Mouse (Mus musculus) intestine, embryonic 16.5 days (tissue): ENCODE results near the gene Pola2. TPM values are rescaled to one million over a fixed set of nuclear protein-coding genes. Genes with fewer than 3 reads are reported as not detected.
A peak's percentile ranks its signal among the peaks of the same experiment; 100 is the strongest.

Experiments
- ATAC-seq: fragments of 200-750 bp; cut with Nextera tagmentation; 2 replicates; pipeline ENCODE4 v1.8.0; 2017; ENCODE audit warnings: moderate TSS enrichment, moderate library complexity
- H3K27ac ChIP-seq: fragments of 300-500 bp; sonication (generic); 2 replicates; pipeline ENCODE4 v1.5.1; 2014; ENCODE audit warnings: mild to moderate bottlenecking, low read length
- H3K27me3 ChIP-seq: fragments of 300-500 bp; sonication (generic); replicated peaks from 2 replicates; pipeline ENCODE4 v1.6.1; 2014; ENCODE audit warnings: low read length, control low read depth, mixed read lengths; ENCODE audit not compliant: control insufficient read depth, insufficient read depth
- H3K36me3 ChIP-seq: fragments of 300-500 bp; sonication (generic); 2 replicates; pipeline ENCODE4 v1.6.1; 2014; ENCODE audit warnings: low read length, control low read depth; ENCODE audit not compliant: control insufficient read depth, insufficient read depth
- H3K4me1 ChIP-seq: fragments of 300-500 bp; sonication (generic); 2 replicates; pipeline ENCODE4 v1.6.1; 2014; ENCODE audit warnings: low read length, control low read depth, mixed read lengths; ENCODE audit not compliant: control insufficient read depth, insufficient read depth
- H3K4me2 ChIP-seq: fragments of 300-500 bp; sonication (generic); 2 replicates; pipeline ENCODE4 v1.6.1; 2014; ENCODE audit warnings: low read depth, low read length, control low read depth
- H3K4me3 ChIP-seq: fragments of 300-500 bp; sonication (generic); 2 replicates; pipeline ENCODE4 v1.5.1; 2014; ENCODE audit warnings: mild to moderate bottlenecking, low read length
- H3K9ac ChIP-seq: fragments of 300-500 bp; sonication (generic); 2 replicates; pipeline ENCODE4 v1.6.1; 2014; ENCODE audit warnings: low read depth, low read length
- H3K9me3 ChIP-seq: fragments of 300-500 bp; sonication (generic); 2 replicates; pipeline ENCODE4 v1.6.1; 2016; ENCODE audit warnings: low read length, control low read depth; ENCODE audit not compliant: control insufficient read depth
- WGBS: fragments of 180-500 bp; shearing (Covaris S2); extraction: QIAGEN DNeasy Blood & Tissue Kit; methylation state at CpG from one replicate; pipeline ENCODE4 v1.1.7; 2014; 5-methylcytosine and 5-hydroxymethylcytosine counted together
- polyA plus RNA-seq: library from polyadenylated mRNA; unstranded; fragments of >200 nt; fragmentation: Nextera tagmentation; extraction: Ambion mirVana; gene quantifications from 2 replicates; pipeline ENCODE4 v1.2.1, GENCODE M21; 2015

Gene Pola2
- polyA plus RNA-seq, 1 experiment from 2014 or later = 61.7 TPM

DNA sequence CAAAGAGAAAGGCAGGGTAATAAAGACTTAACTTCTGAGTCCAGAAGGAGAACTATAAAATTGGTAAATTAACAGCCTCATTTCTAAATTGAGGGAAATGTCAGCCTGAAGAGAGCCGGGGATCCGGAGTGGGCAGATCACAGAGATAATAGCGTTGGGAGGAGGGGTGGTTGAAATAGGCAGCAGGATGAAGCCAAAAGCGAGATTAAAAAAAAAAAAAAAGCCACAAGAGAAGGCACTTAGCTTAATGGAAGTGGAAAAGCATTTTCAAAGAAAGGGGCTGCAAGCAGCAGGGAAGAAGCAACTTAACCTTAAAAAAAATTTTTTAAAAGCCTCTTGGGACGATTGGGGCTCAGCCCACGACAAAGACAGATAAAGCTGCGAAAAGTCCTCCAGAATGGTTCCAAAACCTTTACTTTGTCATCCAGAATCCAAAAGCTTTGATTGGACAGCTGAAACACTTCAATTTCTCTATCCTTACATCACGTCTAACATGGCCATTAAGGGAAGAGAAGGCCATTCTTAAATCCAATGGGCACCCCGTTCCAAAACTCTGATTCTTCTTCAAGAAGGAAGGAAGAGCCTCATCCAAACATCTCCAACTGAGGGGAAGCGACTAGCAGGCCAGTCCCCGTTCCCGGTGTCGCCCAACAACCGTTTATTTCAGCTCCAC lies 52.4 kb downstream of the Pola2 start:
- Histone ChIP-seq H3K4me2 (peak overlapping the region; percentile 67), H3K36me3 (peaks cover 1% of the 10 kb centered on the region; the same call in 1 of the 2 replicates), H3K9ac (peak overlapping the region; percentile 97), H3K9me3 (no peaks in the 10 kb centered on the region), H3K4me1 (peaks cover 30% of the 10 kb centered on the region), H3K27me3 (no peaks in the 10 kb centered on the region), H3K27ac (peak overlapping the region; percentile 84), H3K4me3 (peak overlapping the region; percentile 94)
- ATAC-seq = no peak
- 5% methylated on average over 14 of the region's 14 CpGs for WGBS

DNA sequence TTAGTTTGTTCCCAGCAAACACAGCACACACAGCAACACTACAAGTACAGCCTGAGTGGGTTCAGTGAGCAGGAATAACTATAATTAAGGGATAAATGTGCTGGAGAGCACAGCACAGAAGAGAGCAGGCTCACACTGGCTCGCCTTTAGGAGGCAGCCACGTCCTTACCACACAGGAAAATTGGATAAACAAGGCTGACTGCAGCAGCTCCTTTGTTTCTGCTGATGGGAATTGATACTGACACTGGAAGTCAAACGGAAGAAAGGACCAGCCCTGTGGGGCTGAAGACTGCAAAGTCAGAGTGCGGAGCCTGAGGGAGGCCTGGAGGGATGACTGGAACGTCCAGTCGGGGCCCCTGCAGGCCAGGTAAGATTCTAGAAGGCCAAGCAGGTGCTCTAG lies 53.8 kb downstream of the Pola2 start:
- Histone ChIP-seq H3K36me3 (peaks cover 11% of the 10 kb centered on the region; the same call in 1 of the 2 replicates), H3K9me3 (no peaks in the 10 kb centered on the region), H3K27ac (no peak overlapping the region), H3K4me3 (peak overlapping the region; percentile 7; the same call in 1 of the 2 replicates), H3K9ac (peak overlapping the region; percentile 37; the same call in 1 of the 2 replicates), H3K27me3 (no peaks in the 10 kb centered on the region), H3K4me1 (peaks cover 30% of the 10 kb centered on the region), H3K4me2 (peak overlapping the region; percentile 19; the same call in 1 of the 2 replicates)
- 49% methylated on average over 6 of the region's 6 CpGs for WGBS
- ATAC-seq = no peak

DNA sequence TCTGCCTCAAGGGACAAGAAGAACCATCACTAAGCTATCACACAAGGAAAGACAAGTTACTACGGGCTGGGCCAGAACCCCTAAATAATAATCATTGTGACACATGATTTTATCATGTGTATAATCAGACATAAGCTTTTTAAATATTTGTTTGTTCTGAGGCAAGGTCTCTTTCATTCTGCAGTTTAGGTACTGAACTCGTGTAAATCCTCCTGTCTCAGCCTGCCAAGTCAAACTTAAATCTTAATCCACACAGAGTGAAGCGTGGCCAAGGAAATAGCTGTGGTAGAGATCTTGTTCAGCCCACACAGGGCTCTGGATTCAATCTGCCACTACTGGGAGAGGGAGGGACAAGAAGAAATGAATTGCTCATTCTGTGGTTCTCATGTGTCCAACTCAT lies 56.7 kb downstream of the Pola2 start:
- Histone ChIP-seq H3K36me3 (peaks cover 28% of the 10 kb centered on the region), H3K4me2 (no peak overlapping the region), H3K9ac (no peak overlapping the region), H3K27ac (no peak overlapping the region), H3K9me3 (no peaks in the 10 kb centered on the region), H3K27me3 (no peaks in the 10 kb centered on the region), H3K4me3 (no peak overlapping the region), H3K4me1 (peaks cover 20% of the 10 kb centered on the region)
- WGBS = 80% methylated on average over 3 of the region's 3 CpGs
- ATAC-seq = no peak

DNA sequence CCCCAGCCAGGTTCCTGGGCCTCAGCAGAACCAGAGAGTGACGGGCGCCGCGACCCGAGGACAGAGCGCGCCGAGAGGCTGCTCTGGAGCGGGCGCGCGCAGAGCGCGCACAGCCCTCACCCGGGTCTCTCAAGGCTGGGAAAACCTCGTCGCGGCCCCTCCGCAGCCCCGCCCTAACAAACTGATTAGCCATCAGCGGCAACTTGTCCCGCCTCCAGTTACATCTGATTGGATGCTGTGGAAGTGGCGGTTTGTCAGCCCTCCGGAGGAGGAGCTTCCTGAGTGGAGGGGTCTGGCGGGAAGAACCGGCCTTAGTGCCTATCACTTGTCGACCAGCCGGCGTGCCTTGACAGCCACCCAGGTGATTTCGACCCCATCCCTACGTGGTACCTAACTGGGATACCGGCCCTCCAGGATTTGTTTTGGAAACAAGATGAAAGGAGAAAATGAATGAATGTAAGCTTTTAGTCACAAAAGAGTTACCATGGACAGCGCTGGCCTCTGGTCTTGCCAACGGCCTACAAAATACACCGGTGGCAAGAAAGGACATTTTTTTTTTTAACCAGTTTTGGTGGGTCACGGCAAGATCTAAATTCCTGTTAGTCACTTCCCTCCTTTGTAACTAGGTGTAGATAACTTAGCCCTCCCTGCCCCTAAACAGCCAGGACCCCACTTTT lies 69.9 kb downstream of the Pola2 start, which contains the start of gene Tigd3:
Gene Tigd3 (minus strand): TSS at position 148 of the 677 bp plus-strand sequence.
- H3K4me2 ChIP-seq = peak within 1 kb of the TSS; percentile 99
- no peaks in the 10 kb centered on the region for H3K27me3 ChIP-seq
- peak; percentile 98 for ATAC-seq
- no peaks in the 10 kb centered on the region for H3K9me3 ChIP-seq
- peaks cover 9% of the 10 kb centered on the region; the same call in 1 of the 2 replicates for H3K36me3 ChIP-seq
- WGBS = 3% methylated on average over 36 of the region's 36 CpGs
- H3K9ac ChIP-seq = peak within 1 kb of the TSS; percentile 84
- no peak within 1 kb of the TSS for H3K27ac ChIP-seq
- peak within 1 kb of the TSS; percentile 72 for H3K4me3 ChIP-seq
- H3K4me1 ChIP-seq = peaks cover 11% of the 10 kb centered on the region; the same call in 1 of the 2 replicates

DNA sequence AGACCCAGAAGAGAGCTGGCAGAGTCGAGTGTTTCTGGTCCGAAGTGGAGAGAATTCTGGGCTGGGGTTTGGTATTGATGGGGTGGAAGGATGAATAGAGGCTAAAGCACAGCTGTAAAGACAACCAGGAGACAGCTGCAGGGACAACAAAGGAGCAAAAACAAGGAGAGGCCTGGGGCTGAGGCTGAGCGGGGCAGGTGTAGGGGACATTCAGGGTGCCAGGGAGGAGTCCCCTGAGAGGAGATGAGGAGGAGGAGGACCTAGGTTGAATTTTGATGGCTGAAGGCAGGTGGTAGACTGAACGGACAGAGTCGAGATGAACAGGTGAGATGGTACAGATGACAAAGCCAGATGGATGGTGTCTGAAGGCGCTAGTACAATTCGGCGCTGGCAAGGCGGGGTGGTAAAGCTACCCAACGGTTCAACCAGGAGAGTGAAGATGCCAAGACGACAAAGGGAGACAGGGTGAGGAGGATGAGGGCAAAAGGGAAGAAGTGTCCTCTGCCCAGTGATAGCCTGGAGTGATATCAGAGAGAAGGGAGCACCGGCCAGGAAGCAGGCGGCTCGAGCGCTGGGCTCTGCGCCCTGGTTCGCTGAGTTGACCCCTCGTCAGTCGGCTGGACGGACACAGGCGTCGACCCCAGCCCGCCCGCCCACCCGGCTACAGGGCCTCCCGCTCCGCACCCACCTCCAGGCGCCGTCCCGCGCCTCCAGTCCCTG lies 70.6 kb downstream of the Pola2 start:
- Histone ChIP-seq H3K4me1 (peaks cover 11% of the 10 kb centered on the region; the same call in 1 of the 2 replicates), H3K4me2 (peak overlapping the region; percentile 99), H3K36me3 (peaks cover 7% of the 10 kb centered on the region; the same call in 1 of the 2 replicates), H3K9ac (peak overlapping the region; percentile 84), H3K27me3 (no peaks in the 10 kb centered on the region), H3K4me3 (peak overlapping the region; percentile 72), H3K9me3 (no peaks in the 10 kb centered on the region), H3K27ac (no peak overlapping the region)
- ATAC-seq = peak; percentile 56; the same call in 1 of the 2 replicates
- WGBS = 10% methylated on average over 27 of the region's 31 CpGs

DNA sequence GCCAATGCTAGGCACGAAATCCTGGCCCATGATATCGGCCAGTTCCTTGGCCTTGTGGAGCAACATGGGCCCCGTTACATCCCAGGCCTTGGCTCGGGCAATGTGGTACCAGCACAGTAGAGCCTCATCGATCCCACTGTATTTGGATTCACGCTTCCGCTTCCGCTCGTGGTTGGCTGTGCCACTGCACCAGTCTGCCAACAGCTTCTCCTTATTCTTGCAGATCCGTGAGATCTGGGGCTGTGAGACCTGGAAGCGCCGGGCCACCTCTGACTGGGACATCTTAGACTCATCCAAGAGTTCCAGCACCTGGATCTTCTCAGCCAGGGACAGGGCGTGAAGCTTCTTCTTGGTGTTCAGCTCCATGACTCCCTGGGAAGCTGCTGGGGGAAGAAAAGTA lies 71.3 kb downstream of the Pola2 start:
- Histone ChIP-seq H3K4me1 (peaks cover 11% of the 10 kb centered on the region; the same call in 1 of the 2 replicates), H3K4me3 (no peak overlapping the region), H3K9me3 (no peaks in the 10 kb centered on the region), H3K9ac (0 out of 2 replicates have a peak overlapping the region, but pooled peaks have one; percentile 84), H3K27me3 (no peaks in the 10 kb centered on the region), H3K4me2 (no peak overlapping the region), H3K36me3 (peaks cover 4% of the 10 kb centered on the region; the same call in 1 of the 2 replicates), H3K27ac (no peak overlapping the region)
- WGBS = 95% methylated on average over 13 of the region's 13 CpGs
- no peak for ATAC-seq

DNA sequence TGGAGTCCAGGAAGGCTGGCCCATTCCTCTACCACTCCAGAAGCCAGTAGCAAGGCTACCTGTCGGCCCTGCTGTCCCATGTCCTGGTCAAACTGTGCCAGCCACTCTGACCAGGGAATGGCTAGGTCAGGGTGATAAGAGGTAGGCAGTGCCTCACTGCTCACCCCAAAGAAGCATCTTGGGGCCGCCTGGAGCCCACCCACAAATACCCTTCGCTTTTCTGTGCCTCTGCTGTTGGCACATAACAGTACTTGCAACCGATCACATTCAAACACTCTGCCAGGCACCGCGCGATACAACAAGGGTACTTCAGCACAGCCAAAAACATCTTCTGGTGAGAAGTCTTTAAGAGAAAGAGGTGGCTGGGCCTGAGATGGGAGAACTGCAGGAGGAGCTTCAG lies 71.7 kb downstream of the Pola2 start:
- Histone ChIP-seq H3K9ac (no peak overlapping the region), H3K4me1 (peaks cover 13% of the 10 kb centered on the region; the same call in 1 of the 2 replicates), H3K27ac (no peak overlapping the region), H3K4me3 (no peak overlapping the region), H3K27me3 (no peaks in the 10 kb centered on the region), H3K4me2 (no peak overlapping the region), H3K36me3 (peaks cover 4% of the 10 kb centered on the region; the same call in 1 of the 2 replicates), H3K9me3 (no peaks in the 10 kb centered on the region)
- WGBS = 94% methylated on average over 7 of the region's 7 CpGs
- ATAC-seq = no peak

DNA sequence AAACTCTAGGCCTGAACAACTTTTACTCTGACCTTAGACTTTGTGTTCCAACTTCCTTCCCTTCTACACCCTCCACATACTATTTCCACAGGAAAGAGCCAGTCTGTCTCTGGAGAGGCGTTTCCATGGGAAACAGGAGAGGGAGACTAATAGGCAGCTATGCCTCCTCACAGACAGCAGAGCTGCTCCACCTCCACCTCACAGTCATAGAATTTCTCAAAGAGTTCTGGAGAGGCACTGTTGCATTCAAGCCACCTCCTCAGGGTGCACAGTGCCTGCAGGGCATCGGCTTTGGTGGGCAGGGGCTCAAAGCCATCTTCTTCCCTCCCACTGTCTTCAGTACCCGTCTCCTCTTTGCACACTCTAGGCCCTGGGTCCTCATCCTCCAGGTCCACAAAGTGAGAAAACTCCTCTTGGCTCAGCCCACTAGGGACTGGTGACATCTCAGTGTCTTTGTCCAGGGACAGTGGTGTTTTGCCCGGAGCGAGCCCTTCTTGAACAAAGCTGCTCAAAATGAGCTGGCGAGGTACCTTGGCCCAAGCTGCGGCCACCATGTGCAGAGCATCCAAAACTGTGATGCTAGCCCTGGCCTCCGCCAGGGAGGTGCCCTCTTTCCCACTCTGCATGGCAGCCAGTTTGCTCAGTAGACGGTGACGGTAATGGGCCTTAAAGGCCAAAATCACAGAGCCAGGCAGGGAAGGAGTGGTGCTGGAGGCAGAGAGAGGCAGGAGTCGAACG lies 72.3 kb downstream of the Pola2 start:
- Histone ChIP-seq H3K4me2 (no peak overlapping the region), H3K4me3 (no peak overlapping the region), H3K9me3 (no peaks in the 10 kb centered on the region), H3K4me1 (peaks cover 15% of the 10 kb centered on the region; the same call in 1 of the 2 replicates), H3K27me3 (no peaks in the 10 kb centered on the region), H3K9ac (no peak overlapping the region), H3K27ac (no peak overlapping the region), H3K36me3 (peaks cover 3% of the 10 kb centered on the region; the same call in 1 of the 2 replicates)
- 92% methylated on average over 12 of the region's 12 CpGs for WGBS
- no peak for ATAC-seq
